Mouse (Mus musculus) left cerebral cortex, adult 2 months (tissue): Measurements from ENCODE around the gene Hrk. TPM values are rescaled to one million over a fixed set of nuclear protein-coding genes. Genes with fewer than 3 reads are reported as not detected.

Source experiments
- DNase-seq, 2 experiments: peaks; one replicate each; pipeline ENCODE4 v3.0.0; 2021 to 2022; ENCODE audit warnings: low spot score in 2 of 2, mixed read lengths in 1 of 2; ENCODE audit errors: extremely low spot score in 1 of 2
- H3K27ac ChIP-seq: fragments of 200-600 bp; 2 replicates; pipeline ENCODE4 v1.8.1; 2022
- H3K4me3 ChIP-seq: fragments of 200-600 bp; 2 replicates; pipeline ENCODE4 v1.8.1; 2022
- CTCF ChIP-seq: fragments of 200-600 bp; IDR thresholded peaks from 2 replicates; pipeline ENCODE4 v1.8.1; 2022; ENCODE audit warnings: antibody characterized with exemption, mild to moderate bottlenecking, moderate library complexity
- intact Hi-C: fragments of 180-260 bp; cut with DNase I; formaldehyde crosslinking; loops from one replicate; pipeline ENCODE4 v1.15.1; 2025
- long read RNA-seq, 2 experiments: library from polyadenylated mRNA; stranded (forward); transcript quantifications; one replicate each; pipeline ENCODE4 v2.0.0; 2021; ENCODE audit warnings: borderline mapping rate in 2 of 2
- total RNA-seq, 2 experiments: library from RNA; stranded (reverse); gene quantifications; 2 replicates each; pipeline ENCODE4 v1.2.3; 2021

The Hrk gene
- total RNA-seq, result 10 to 100 TPM; 26.6 to 26.7 TPM
- long read RNA-seq, experiment 1, full-length matches to known transcripts, result 31 of 47 reads
- long read RNA-seq, experiment 1, partial matches to known transcripts, result 0 of 47 reads
- long read RNA-seq, experiment 1, other reads (novel, unspliced or antisense), result 16 of 47 reads
- long read RNA-seq, experiment 2, full-length matches to known transcripts, result 20 of 24 reads
- long read RNA-seq, experiment 2, partial matches to known transcripts, result 0 of 24 reads
- long read RNA-seq, experiment 2, other reads (novel, unspliced or antisense), result 4 of 24 reads

- no peak within 1 kb of the TSS for H3K4me3 ChIP-seq
- no peak for TF ChIP-seq CTCF
- no peak within 1 kb of the TSS for H3K27ac ChIP-seq
- DNase-seq, result no peak
- intact Hi-C loops, result no loop called here
These were observed at the start of gene Hrk for GRCm38 (mm10) chr5:118164581-118164980. TSS of gene Hrk (plus strand) at chr5:118164648.

- H3K27ac ChIP-seq, result no peak overlapping the region
- TF ChIP-seq CTCF, result no peak
- intact Hi-C loops, result no loop called here
These were observed 46.1 kb upstream of the Hrk start for GRCm38 (mm10) chr5:118118351-118118750.

GRCm38 (mm10) chr5:118118922-118119321 lies 45.5 kb upstream of the Hrk start:
- no peak overlapping the region for H3K27ac ChIP-seq
- intact Hi-C loops, result no loop called here
- DNase-seq, result no peak
- H3K4me3 ChIP-seq, result no peak overlapping the region
- no peak for TF ChIP-seq CTCF

More at GRCm38 (mm10) chr5:118118351-118118750, 46.1 kb upstream of the Hrk start:
- H3K4me3 ChIP-seq, result no peak overlapping the region
- DNase-seq, result no peak

GRCm38 (mm10) chr5:118120670-118121069 lies 43.8 kb upstream of the Hrk start:
- Histone ChIP-seq H3K4me3 (no peak overlapping the region), H3K27ac (no peak overlapping the region)
- intact Hi-C loops, result no loop called here
- DNase-seq, result no peak
- TF ChIP-seq CTCF, result no peak

GRCm38 (mm10) chr5:118121928-118122327 lies 42.5 kb upstream of the Hrk start:
- no peak for TF ChIP-seq CTCF
- DNase-seq, result no peak
- H3K27ac ChIP-seq, result no peak overlapping the region
- intact Hi-C loops, result no loop called here
- no peak overlapping the region for H3K4me3 ChIP-seq

GRCm38 (mm10) chr5:118123096-118123495 lies 41.4 kb upstream of the Hrk start:
- no peak for DNase-seq
- no peak for TF ChIP-seq CTCF
- intact Hi-C loops, result no loop called here
- peak overlapping the region; percentile 61 for H3K27ac ChIP-seq
- H3K4me3 ChIP-seq, result no peak overlapping the region

- Histone ChIP-seq H3K4me3 (no peak overlapping the region), H3K27ac (no peak overlapping the region)
- DNase-seq, result no peak
- TF ChIP-seq CTCF, result no peak
- intact Hi-C loops, result no loop called here
These were observed 37.8 kb upstream of the Hrk start for GRCm38 (mm10) chr5:118126671-118127070.

GRCm38 (mm10) chr5:118128208-118128607 lies 36.2 kb upstream of the Hrk start:
- Histone ChIP-seq H3K27ac (no peak overlapping the region), H3K4me3 (no peak overlapping the region)
- intact Hi-C loops, result no loop called here
- DNase-seq, result no peak
- no peak for TF ChIP-seq CTCF

GRCm38 (mm10) chr5:118128651-118129050 lies 35.8 kb upstream of the Hrk start:
- no peak for TF ChIP-seq CTCF
- Histone ChIP-seq H3K4me3 (no peak overlapping the region), H3K27ac (no peak overlapping the region)
- no peak for DNase-seq
- intact Hi-C loops, result no loop called here

GRCm38 (mm10) chr5:118136391-118136790 lies 28.1 kb upstream of the Hrk start:
- no peak overlapping the region for H3K27ac ChIP-seq
- TF ChIP-seq CTCF, result no peak
- H3K4me3 ChIP-seq, result no peak overlapping the region
- intact Hi-C loops, result no loop called here
- DNase-seq, result no peak

GRCm38 (mm10) chr5:118139630-118140029 lies 24.8 kb upstream of the Hrk start:
- Histone ChIP-seq H3K27ac (no peak overlapping the region), H3K4me3 (no peak overlapping the region)
- intact Hi-C loops, result no loop called here
- TF ChIP-seq CTCF, result no peak
- no peak for DNase-seq

- intact Hi-C loops, result no loop called here
- DNase-seq, result no peak
- Histone ChIP-seq H3K27ac (no peak overlapping the region), H3K4me3 (no peak overlapping the region)
- no peak for TF ChIP-seq CTCF
These were observed 22.0 kb upstream of the Hrk start for GRCm38 (mm10) chr5:118142471-118142870.
